ENCODE assay signal across 8 mouse cellular contexts in genomic region chr2:122368995-122369739, GRCm38 (mm10). TPM values are rescaled to one million over a fixed set of nuclear protein-coding genes. Genes with fewer than 3 reads are reported as not detected.
DNase-seq lines count a peak whose midpoint lies in the region; ATAC-seq and TF ChIP-seq lines count a peak whose summit lies in the region.

Shf (minus strand) TSS chr2:122369162.

- 1% methylated on average over 36 of the region's 54 CpGs for WGBS in hindbrain, embryonic 14.5 days

- CTCF ChIA-PET in Patski (lab: Charles Lee): interaction anchor here (1.0 to 1.5 kb wide), 4 partner anchors 9 to 60 kb away, joined by 3 to 8 read pairs (median 5); no protein-coding TSS in a partner anchor

- in situ Hi-C loops in Patski (cut with MboI; ENCODE audit: low pct_unique_long_range_greater_than_20kb): no loop called here

- POLR2A ChIA-PET in Patski (lab: Charles Lee): no interaction called here

- peaks cover 34% of the 10 kb centered on the region for H3K4me1 ChIP-seq in hindbrain, embryonic 14.5 days (replicated peaks; ENCODE audit: control insufficient read depth, insufficient read depth, low read length)

- TF ChIP-seq CTCF in Patski (IDR thresholded peaks at IDR 0.05): no peak

- peak within 1 kb of the TSS; percentile 96 for H3K9ac ChIP-seq in hindbrain, embryonic 14.5 days

- peak within 1 kb of the TSS; percentile 84 for H3K4me2 ChIP-seq in hindbrain, embryonic 14.5 days (replicated peaks)

- H3K9me3 ChIP-seq in hindbrain, embryonic 14.5 days (ENCODE audit: control insufficient read depth, low read length): no peaks in the 10 kb centered on the region

- peak within 1 kb of the TSS; percentile 61 for H3K27ac ChIP-seq in hindbrain, embryonic 14.5 days

- peak; percentile 33 for DNase-seq in Patski (ENCODE audit: low read depth, low spot score)
- peak; percentile 90 to 96 for DNase-seq in cerebellum, postnatal 36 days
- peak; percentile 78 to 83 for DNase-seq in frontal cortex, postnatal 36 days (ENCODE audit: low spot score in 2 of 2)
- peak; percentile 83 for DNase-seq in hindbrain, embryonic 14.5 days (ENCODE audit: low spot score)
- DNase-seq in layer of hippocampus, postnatal 36 days: peak; percentile 86 to 87
- DNase-seq in lung, postnatal 25 days (ENCODE audit: low spot score): peak; percentile 83
- DNase-seq in retina, embryonic 14.5 days (ENCODE audit: low spot score): peak; percentile 90
- DNase-seq in thymus, postnatal 36 days: peak; percentile 90 to 91

- peak within 1 kb of the TSS; percentile 95 for H3K4me3 ChIP-seq in hindbrain, embryonic 14.5 days (replicated peaks; ENCODE audit: low read length)

- no peaks in the 10 kb centered on the region for H3K36me3 ChIP-seq in hindbrain, embryonic 14.5 days (replicated peaks; ENCODE audit: control insufficient read depth, insufficient read depth)

- no peaks in the 10 kb centered on the region for H3K27me3 ChIP-seq in Patski
- peaks cover 4% of the 10 kb centered on the region; the same call in 1 of the 2 replicates for H3K27me3 ChIP-seq in hindbrain, embryonic 14.5 days (ENCODE audit: control insufficient read depth, insufficient read depth, low read length)

- peak; percentile 92 for ATAC-seq in Patski
- peak; percentile 90 for ATAC-seq in hindbrain, embryonic 14.5 days (ENCODE audit: low FRiP score)

RNA-seq across cellular contexts. Expression of gene Shf, which starts in this region (rescaled TPM):
- 8.3 TPM for polyA plus RNA-seq in Patski (2021)
- polyA plus RNA-seq in hindbrain, embryonic 14.5 days (2014; fragmentation: Nextera tagmentation; extraction: Ambion mirVana): 17.9 and 19.2 TPM in 2 replicates
- 10 to 100 TPM; 56.6 to 60.0 TPM for total RNA-seq in layer of hippocampus, postnatal 36 days (2021)

Comparison
In these comparisons a context has a peak if more than half of its experiments do, and no peak if none do; other contexts are left out.
1. Peak in every context shown above with its lines: DNase-seq, ATAC-seq, H3K4me3 ChIP-seq and H3K27ac ChIP-seq.
2. DNase-seq: peak in every context shown above with its lines; median percentile 93 in cerebellum, postnatal 36 days; 90 in thymus, postnatal 36 days; 90 in retina, embryonic 14.5 days; 86 in layer of hippocampus, postnatal 36 days; 83 in hindbrain, embryonic 14.5 days; 83 in lung, postnatal 25 days; 80 in frontal cortex, postnatal 36 days; 33 in Patski.